Mouse (Mus musculus) testis, adult 2 months (tissue): ENCODE data around the gene Noct. TPM values are rescaled to one million over a fixed set of nuclear protein-coding genes. Genes with fewer than 3 reads are reported as not detected.
"Not testable (repeated sequence)": the region's sequence is repeated elsewhere in the genome, so short reads cannot be mapped to it uniquely, and the experiment has no call there.

Source experiments
- H3K27ac ChIP-seq: fragments of 200-500 bp; 2 replicates; pipeline ENCODE4 v1.5.1; 2012; ENCODE audit warnings: low read depth, low read length; ENCODE audit not compliant: control insufficient read depth, insufficient read depth
- H3K27me3 ChIP-seq: fragments of 200-500 bp; 2 replicates; pipeline ENCODE4 v1.6.1; 2012; ENCODE audit warnings: mild to moderate bottlenecking, low read length, moderate library complexity; ENCODE audit not compliant: control insufficient read depth, insufficient read depth
- H3K36me3 ChIP-seq: fragments of 200-500 bp; 2 replicates; pipeline ENCODE4 v1.6.1; 2012; ENCODE audit warnings: mild to moderate bottlenecking, low read length; ENCODE audit not compliant: control insufficient read depth, insufficient read depth
- H3K4me1 ChIP-seq: fragments of 200-500 bp; 2 replicates; pipeline ENCODE4 v1.6.1; 2012; ENCODE audit warnings: low read length; ENCODE audit not compliant: control insufficient read depth, insufficient read depth
- H3K4me3 ChIP-seq: fragments of 200-500 bp; 2 replicates; pipeline ENCODE4 v1.5.1; 2012; ENCODE audit warnings: low read depth, mild to moderate bottlenecking, low read length, moderate library complexity, mixed read lengths; ENCODE audit not compliant: control insufficient read depth
- CTCF ChIP-seq: fragments of 200-500 bp; IDR thresholded peaks from 2 replicates; pipeline ENCODE4 v1.5.1; 2012; ENCODE audit warnings: low read depth, mild to moderate bottlenecking, inconsistent platforms, low read length, moderate library complexity; ENCODE audit not compliant: control insufficient read depth, insufficient read depth, insufficient replicate concordance
- POLR2A ChIP-seq: fragments of 200-500 bp; IDR thresholded peaks from 2 replicates; pipeline ENCODE4 v1.6.1; 2012; ENCODE audit warnings: low read depth, mild to moderate bottlenecking, inconsistent platforms, low read length, moderate library complexity; ENCODE audit not compliant: control insufficient read depth
- polyA plus RNA-seq: library from polyadenylated mRNA; depleted of rRNA; stranded (reverse); fragments of >200 nt; gene quantifications from 2 replicates; pipeline ENCODE4 v1.2.3, GENCODE M21; 2012

Noct gene
- polyA plus RNA-seq, 1 experiment = 7.4 TPM

DNA sequence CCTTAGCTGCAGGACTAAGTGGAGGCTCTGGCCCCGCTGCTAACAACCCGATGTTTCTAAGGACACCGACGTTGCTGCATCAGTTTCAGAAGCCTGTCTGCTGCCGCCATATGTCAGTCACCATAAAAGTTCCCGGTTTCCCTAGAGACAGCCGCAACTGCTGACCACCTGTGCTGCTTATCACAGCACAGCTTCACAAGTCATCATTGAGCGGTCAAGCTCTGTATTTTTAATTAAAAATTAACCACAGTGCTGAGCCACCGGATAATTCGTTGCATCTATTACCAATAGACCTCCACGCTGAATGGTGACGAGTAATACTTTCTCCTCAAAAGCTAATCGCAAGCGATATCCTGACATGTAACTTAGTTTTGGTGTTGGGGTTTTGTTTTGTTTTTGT lies 19.4 kb upstream of the Noct start:
- Histone ChIP-seq H3K27ac (no peak overlapping the region), H3K4me3 (no peak overlapping the region), H3K27me3 (no peaks in the 10 kb centered on the region), H3K36me3 (no peaks in the 10 kb centered on the region), H3K4me1 (peaks cover 2% of the 10 kb centered on the region; the same call in 1 of the 2 replicates)
- TF ChIP-seq CTCF = no peak
- no peak for TF ChIP-seq POLR2A

DNA sequence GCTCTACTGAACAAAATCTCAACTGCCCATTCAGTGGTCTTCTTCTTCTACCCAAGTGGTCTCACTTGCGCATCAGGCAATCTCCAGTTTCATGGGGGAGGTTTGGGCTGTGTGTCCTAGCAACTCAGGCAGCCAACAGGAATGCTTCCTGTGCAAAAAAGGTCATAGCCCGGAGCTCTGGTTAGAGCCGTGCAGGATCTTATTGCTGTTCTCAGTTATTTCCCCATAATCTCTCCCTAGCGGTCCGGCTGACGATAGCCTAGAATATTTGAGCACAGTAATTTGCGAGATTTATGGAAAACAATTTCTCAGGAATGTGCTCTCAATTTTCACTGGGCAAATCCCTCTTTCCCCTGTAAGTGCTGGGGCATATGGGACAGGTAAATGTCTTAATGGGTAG lies 17.7 kb upstream of the Noct start:
- Histone ChIP-seq H3K27ac (no peak overlapping the region), H3K27me3 (no peaks in the 10 kb centered on the region), H3K36me3 (no peaks in the 10 kb centered on the region), H3K4me3 (no peak overlapping the region), H3K4me1 (peaks cover 2% of the 10 kb centered on the region; the same call in 1 of the 2 replicates)
- TF ChIP-seq CTCF (no peak), POLR2A (no peak)

DNA sequence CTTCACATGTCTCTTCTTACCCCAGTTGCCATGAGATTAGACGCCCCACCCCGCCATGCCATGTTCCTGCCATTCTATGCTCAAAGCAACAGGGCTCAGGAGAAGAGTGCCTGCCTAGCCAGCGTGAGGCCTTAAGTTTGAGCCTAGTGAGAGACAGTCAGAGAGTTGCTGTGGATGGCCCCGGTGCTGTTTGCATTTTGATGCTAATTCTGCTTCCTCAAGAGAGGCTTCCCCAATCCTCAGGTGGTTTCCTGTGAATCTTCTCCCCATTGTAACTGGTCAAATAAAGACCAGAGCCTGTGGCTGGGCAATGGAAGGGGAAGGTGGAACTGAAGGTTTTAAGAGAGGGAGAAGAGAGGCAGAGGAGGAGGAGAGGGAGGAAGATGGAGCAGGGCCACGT lies 15.6 kb upstream of the Noct start:
- Histone ChIP-seq H3K36me3 (no peaks in the 10 kb centered on the region), H3K4me3 (no peak overlapping the region), H3K4me1 (no peaks in the 10 kb centered on the region), H3K27ac (no peak overlapping the region), H3K27me3 (no peaks in the 10 kb centered on the region)
- TF ChIP-seq POLR2A (no peak), CTCF (no peak)

DNA sequence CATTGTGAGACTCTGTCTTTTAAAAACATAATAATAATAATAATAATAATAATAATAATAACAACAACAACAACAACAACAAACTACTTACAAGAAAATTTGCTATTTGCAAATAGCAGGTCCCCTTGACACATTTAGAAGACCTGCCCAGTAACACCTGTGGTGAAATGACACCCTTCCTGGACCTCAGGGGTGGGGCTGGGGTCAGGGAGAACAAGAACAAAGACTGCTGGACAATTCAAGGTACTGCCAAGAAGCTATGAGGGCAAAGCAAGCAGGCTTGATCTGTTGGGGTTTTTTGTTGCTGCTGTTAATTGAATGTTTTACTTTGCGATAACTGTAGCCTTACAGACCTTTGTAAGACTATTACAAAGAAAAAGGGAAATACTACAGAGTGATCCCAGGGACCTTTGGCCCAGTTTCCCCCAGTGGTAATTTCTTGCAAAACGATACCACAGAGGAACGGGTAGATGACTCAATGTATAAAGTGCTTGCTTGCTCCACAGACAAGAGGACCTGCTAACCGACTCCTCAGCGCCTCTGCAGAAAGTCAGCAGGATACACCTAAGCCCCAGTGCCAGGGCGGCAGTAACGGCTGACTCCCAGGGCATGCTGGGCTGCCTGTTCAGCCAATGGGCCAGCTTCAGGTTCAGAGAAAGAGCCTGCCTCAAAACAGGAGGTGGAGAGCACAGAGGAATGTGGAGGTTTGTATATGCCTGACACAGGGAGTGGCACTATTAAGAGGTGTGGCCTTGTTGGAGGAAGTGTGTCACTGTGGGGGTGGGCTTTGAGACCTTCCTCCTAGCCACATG lies 14.5 kb upstream of the Noct start:
- Histone ChIP-seq H3K36me3 (no peaks in the 10 kb centered on the region), H3K4me1 (no peaks in the 10 kb centered on the region), H3K27me3 (no peaks in the 10 kb centered on the region), H3K27ac (no peak overlapping the region), H3K4me3 (no peak overlapping the region)
- TF ChIP-seq CTCF = no peak
- no peak for TF ChIP-seq POLR2A

DNA sequence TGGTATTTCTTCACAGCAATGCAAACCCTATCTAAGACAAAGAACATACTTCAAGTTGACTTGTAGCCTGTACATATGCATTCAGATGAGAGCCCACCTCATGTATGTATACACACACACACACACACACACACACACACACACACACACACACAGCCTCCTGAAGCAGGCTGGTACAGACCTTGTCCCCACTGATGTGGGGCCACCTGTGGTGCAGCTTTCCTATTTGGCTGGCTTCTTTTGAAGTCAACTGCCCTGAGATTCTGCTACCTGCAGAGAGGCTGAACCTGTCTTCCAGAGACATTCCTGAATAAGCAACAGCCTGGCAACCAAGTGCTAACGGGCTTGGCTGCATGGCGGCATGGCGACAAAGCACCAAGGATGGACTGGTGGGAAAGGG lies 13.8 kb upstream of the Noct start:
- Histone ChIP-seq H3K27ac (no peak overlapping the region), H3K4me1 (no peaks in the 10 kb centered on the region), H3K4me3 (no peak overlapping the region), H3K36me3 (no peaks in the 10 kb centered on the region), H3K27me3 (no peaks in the 10 kb centered on the region)
- no peak for TF ChIP-seq CTCF
- TF ChIP-seq POLR2A = no peak

DNA sequence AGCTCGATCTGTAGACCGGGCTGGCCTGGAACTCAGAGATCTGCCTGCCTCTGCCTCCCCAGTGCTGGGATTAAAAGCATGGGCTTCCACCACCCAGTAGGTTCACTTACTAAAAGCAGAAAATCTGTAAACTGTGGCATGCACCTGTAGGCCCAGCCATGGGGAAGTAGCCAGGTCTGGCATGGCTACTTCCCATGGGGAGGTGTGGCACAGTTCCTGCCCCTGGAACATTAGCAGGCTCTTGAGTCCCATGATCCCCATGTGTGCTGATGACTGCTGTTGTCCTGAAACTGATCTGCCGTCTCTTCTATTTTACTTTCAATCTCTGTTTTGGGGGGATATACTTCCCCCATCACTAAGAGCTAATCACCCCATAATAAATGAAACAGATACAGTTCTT lies 11.1 kb upstream of the Noct start:
- Histone ChIP-seq H3K4me3 (no peak overlapping the region), H3K36me3 (no peaks in the 10 kb centered on the region), H3K4me1 (no peaks in the 10 kb centered on the region), H3K27ac (no peak overlapping the region), H3K27me3 (no peaks in the 10 kb centered on the region)
- TF ChIP-seq POLR2A = no peak
- no peak for TF ChIP-seq CTCF

DNA sequence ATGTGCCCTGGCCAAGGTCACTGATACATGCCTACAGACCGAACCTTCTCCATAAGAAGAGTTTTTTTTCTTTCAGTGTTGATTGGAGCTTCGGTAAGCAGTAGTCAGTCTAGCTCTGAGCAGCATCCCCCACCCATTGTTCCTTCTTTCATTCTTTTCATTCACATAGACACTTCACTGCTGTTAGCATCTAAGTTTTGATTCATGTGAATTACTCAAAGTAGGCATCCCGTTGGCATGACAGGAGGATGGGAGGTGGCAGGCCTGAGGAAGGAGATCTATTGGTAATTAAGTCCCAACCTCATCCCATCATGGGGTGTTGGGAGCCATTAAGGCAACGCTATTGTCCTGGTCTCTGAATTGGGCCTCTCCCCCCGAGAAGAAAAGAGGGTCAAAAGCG lies 8.6 kb upstream of the Noct start:
- no peak overlapping the region for H3K27ac ChIP-seq
- no peaks in the 10 kb centered on the region for H3K36me3 ChIP-seq
- no peaks in the 10 kb centered on the region for H3K4me1 ChIP-seq
- TF ChIP-seq POLR2A (no peak), CTCF (no peak)
- no peaks in the 10 kb centered on the region for H3K27me3 ChIP-seq
- H3K4me3 ChIP-seq = no peak overlapping the region

DNA sequence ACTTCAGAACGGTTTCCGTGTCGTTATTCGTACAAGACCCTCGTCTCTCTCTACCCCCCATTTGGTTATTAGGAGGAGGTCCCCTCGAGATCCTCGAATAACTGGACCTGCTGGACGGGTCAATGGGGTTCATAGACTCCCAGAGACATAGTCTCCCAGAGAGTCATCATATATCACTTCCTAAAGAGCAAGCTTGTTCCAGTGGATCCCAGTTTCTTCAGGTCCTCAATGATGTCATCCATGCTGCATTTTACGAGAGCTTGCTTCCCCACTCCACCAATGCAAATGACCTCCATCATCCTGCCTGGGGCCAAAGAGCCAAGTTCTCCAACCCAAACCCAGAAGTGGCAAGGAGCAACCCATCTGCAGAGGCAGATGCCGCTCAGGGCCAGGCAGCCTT lies 7.9 kb upstream of the Noct start:
- not testable (repeated sequence) for H3K27me3 ChIP-seq, H3K27ac ChIP-seq, H3K4me3 ChIP-seq, H3K36me3 ChIP-seq, H3K4me1 ChIP-seq

DNA sequence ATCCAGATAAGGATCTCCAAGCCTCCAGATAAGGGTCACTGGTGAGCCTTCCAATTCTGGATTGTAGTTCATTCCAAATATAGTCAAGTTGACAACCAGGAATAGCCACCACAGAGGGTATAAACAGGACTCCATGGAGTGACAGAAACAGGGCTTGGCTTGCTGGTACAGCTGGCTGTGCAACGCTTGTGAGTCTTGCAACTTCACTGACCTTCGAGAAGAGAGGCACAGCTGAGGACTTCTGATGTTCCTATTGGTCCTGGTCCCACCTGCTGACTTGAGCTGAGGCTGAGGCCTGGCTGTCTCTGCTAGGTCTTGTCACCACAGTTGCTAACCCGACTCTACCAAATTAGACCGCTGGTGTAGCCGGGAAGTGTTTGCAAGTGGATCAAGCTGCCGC lies 5.9 kb upstream of the Noct start:
- H3K27ac ChIP-seq = not testable (repeated sequence)

More for the DNA sequence above, 5.9 kb upstream of the Noct start:
- not testable (repeated sequence) for H3K27me3 ChIP-seq, H3K4me1 ChIP-seq, H3K36me3 ChIP-seq, H3K4me3 ChIP-seq
